Mouse (Mus musculus) bone marrow, adult 2 months (tissue): ENCODE measurements around the gene Jazf1.

Source experiments
- CTCF ChIP-seq: fragments of 200-500 bp; IDR thresholded peaks from 2 replicates; pipeline ENCODE4 v1.5.1; 2011; ENCODE audit warnings: low read length, control low read depth; ENCODE audit not compliant: control insufficient read depth, insufficient read depth
- POLR2A ChIP-seq: fragments of 200-500 bp; IDR thresholded peaks from 2 replicates; pipeline ENCODE4 v1.6.1; 2011; ENCODE audit warnings: low read depth, mild to moderate bottlenecking, control low read depth, low read length, borderline replicate concordance; ENCODE audit not compliant: control insufficient read depth

GRCm38 (mm10) chr6:52987905-52988640 lies 80.4 kb downstream of the Jazf1 start:
- no peak for TF ChIP-seq CTCF
- no peak for TF ChIP-seq POLR2A
